Mouse (Mus musculus): ENCODE data around the gene Epp13.

- TF ChIP-seq CTCF (conservative IDR thresholded peaks at IDR 0.05; ENCODE audit: low read length): no peak
- TF ChIP-seq POU5F1 (IDR thresholded peaks at IDR 0.05; ENCODE audit: borderline replicate concordance, low read length): no peak
- TF ChIP-seq NANOG (IDR thresholded peaks at IDR 0.05; ENCODE audit: borderline replicate concordance, low read length): no peak
Measured at GRCm38 (mm10) chr7:6254451-6254850, 1.9 kb downstream of the Epp13 start.

All from E14TG2a.4 (cell line).